Mouse (Mus musculus): ENCODE measurements around the gene Map3k10. TPM values are rescaled to one million over a fixed set of nuclear protein-coding genes. Genes with fewer than 3 reads are reported as not detected.

The Map3k10 gene
- total and polyA plus RNA-seq, 2 experiments from 2014 or later: 22.9 to 141 TPM

DNA sequence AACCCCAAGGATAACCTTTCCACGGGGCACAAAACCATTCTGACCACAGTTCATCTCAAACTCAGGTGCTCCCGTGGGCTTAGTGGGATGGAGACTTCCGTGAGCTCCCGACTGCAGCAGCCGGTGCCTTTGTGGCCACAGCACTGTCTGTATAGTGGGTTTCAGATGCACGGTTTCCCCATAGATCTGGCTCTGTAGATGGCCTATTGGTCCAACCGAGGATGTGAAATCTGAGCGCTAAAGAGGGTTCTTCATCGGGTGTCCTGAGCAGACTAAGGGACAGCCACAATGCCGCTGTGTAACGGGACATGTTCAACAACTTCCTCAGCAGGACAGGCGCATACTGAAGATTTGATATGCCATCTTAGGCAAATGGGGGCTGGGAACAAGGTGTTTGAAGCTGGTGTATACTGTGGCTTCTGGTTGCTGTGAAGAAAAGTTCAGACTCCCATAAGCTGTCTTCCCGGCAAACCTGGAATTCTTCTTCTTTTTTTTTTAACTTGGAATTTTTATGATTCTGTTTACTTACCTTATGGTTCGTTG lies 13.9 kb upstream of the Map3k10 start:
- Histone ChIP-seq H3K27ac (peak overlapping the region; percentile 78), H3K4me3 (ENCODE audit: low read length) (peak overlapping the region; percentile 38), H3K36me3 (ENCODE audit: insufficient read depth, low read length) (no peaks in the 10 kb centered on the region), H3K4me2 (ENCODE audit: low read depth, low read length) (peak overlapping the region; percentile 70), H3K4me1 (ENCODE audit: insufficient read depth, low read length) (0 out of 2 replicates have a peak, but pooled peaks cover 3% of the 10 kb centered on the region), H3K9ac (replicated peaks; ENCODE audit: low read length) (peak overlapping the region; percentile 47), H3K9me3 (ENCODE audit: low read length) (no peaks in the 10 kb centered on the region), H3K27me3 (ENCODE audit: insufficient read depth, low read length) (no peaks in the 10 kb centered on the region)
- ATAC-seq: no peak
- no peak for TF ChIP-seq CTCF (IDR thresholded peaks at IDR 0.05; ENCODE audit: low read depth)
- DNase-seq (ENCODE audit: low spot score): no peak
- WGBS: 31% methylated on average over 14 of the region's 14 CpGs

DNA sequence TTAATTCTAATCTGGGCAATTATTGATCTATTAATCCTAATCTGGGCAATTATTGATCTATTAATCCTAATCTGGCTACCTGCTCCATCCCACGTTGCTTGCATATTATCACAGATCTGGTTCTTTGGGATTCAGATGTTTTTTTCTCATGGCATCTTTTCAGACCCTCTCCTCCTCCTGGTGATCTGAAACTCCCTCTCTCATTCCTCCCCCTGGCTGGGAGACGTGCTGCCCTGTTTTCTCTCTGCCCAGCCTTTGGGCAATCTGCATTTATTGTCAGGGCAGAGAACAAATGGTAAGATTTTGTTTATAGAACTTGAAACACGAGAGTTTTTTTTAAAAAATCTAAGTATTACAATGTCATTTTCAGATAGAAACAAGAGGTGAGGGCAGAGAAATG lies 13.4 kb upstream of the Map3k10 start:
- no peaks in the 10 kb centered on the region for H3K27me3 ChIP-seq (ENCODE audit: insufficient read depth, low read length)
- 0 out of 2 replicates have a peak, but pooled peaks cover 3% of the 10 kb centered on the region for H3K4me1 ChIP-seq (ENCODE audit: insufficient read depth, low read length)
- 69% methylated on average over 3 of the region's 3 CpGs for WGBS
- H3K4me3 ChIP-seq (ENCODE audit: low read length): no peak overlapping the region
- TF ChIP-seq CTCF (IDR thresholded peaks at IDR 0.05; ENCODE audit: low read depth): no peak
- H3K36me3 ChIP-seq (ENCODE audit: insufficient read depth, low read length): no peaks in the 10 kb centered on the region
- DNase-seq (ENCODE audit: low spot score) (no peak), ATAC-seq (no peak)
- H3K4me2 ChIP-seq (ENCODE audit: low read depth, low read length): 0 out of 2 replicates have a peak overlapping the region, but pooled peaks have one; percentile 70
- H3K27ac ChIP-seq: no peak overlapping the region
- no peaks in the 10 kb centered on the region for H3K9me3 ChIP-seq (ENCODE audit: low read length)
- no peak overlapping the region for H3K9ac ChIP-seq (replicated peaks; ENCODE audit: low read length)

DNA sequence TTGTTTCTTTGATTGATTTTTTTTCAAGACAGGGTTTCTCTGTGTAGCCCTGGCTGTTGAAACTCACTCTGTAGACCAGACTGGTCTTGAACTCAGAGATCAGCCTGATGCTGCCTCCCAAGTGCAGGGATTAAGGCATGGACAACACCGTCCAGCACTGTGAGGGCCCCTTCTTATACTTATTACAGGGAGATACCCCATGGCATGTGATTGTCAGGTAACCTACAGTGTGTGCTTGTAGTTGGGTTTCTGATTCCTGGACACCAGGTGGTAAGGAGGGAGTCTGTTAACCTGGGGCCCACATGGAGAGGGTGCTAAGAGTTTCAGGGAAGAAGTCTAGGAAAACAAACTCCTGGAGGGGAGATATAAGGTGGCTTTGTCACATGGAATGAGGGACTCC lies 12.6 kb upstream of the Map3k10 start:
- WGBS: 74% methylated on average over 1 of the region's 1 CpGs
- Histone ChIP-seq H3K4me1 (ENCODE audit: insufficient read depth, low read length) (0 out of 2 replicates have a peak, but pooled peaks cover 3% of the 10 kb centered on the region), H3K4me3 (ENCODE audit: low read length) (no peak overlapping the region), H3K27ac (no peak overlapping the region), H3K4me2 (ENCODE audit: low read depth, low read length) (no peak overlapping the region), H3K27me3 (ENCODE audit: insufficient read depth, low read length) (no peaks in the 10 kb centered on the region), H3K36me3 (ENCODE audit: insufficient read depth, low read length) (no peaks in the 10 kb centered on the region), H3K9ac (replicated peaks; ENCODE audit: low read length) (no peak overlapping the region), H3K9me3 (ENCODE audit: low read length) (no peaks in the 10 kb centered on the region)
- no peak for DNase-seq (ENCODE audit: low spot score)
- no peak for ATAC-seq
- no peak for TF ChIP-seq CTCF (IDR thresholded peaks at IDR 0.05; ENCODE audit: low read depth)

DNA sequence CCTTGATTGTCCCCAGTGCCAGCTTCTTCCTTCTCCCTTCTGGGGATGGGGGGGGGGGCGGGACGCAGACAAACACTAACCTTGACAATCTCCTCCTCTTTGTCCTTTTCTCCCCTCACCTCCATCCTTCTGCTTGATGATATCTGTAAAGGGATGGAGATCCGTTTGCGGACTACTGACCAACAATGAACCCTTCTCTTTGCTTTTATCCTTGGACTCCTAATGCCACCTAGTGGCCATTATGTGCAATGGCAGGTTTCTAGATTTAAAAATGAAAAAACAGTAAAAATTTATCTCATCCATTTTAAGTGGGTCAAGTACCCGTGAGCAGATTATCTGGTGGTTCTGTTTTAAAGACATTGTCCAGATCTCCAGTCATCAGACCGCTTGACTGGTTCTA lies 11.3 kb upstream of the Map3k10 start:
- Histone ChIP-seq H3K4me1 (ENCODE audit: insufficient read depth, low read length) (0 out of 2 replicates have a peak, but pooled peaks cover 3% of the 10 kb centered on the region), H3K27me3 (ENCODE audit: insufficient read depth, low read length) (no peaks in the 10 kb centered on the region), H3K4me2 (ENCODE audit: low read depth, low read length) (peak overlapping the region; percentile 43), H3K9ac (replicated peaks; ENCODE audit: low read length) (no peak overlapping the region), H3K4me3 (ENCODE audit: low read length) (peak overlapping the region; percentile 15; the same call in 1 of the 2 replicates), H3K9me3 (ENCODE audit: low read length) (no peaks in the 10 kb centered on the region), H3K36me3 (ENCODE audit: insufficient read depth, low read length) (no peaks in the 10 kb centered on the region), H3K27ac (peak overlapping the region; percentile 45; the same call in 1 of the 2 replicates)
- peak; percentile 72 for DNase-seq (ENCODE audit: low spot score)
- WGBS: 3% methylated on average over 6 of the region's 6 CpGs
- no peak for ATAC-seq
- TF ChIP-seq CTCF (IDR thresholded peaks at IDR 0.05; ENCODE audit: low read depth): peak; percentile 86

DNA sequence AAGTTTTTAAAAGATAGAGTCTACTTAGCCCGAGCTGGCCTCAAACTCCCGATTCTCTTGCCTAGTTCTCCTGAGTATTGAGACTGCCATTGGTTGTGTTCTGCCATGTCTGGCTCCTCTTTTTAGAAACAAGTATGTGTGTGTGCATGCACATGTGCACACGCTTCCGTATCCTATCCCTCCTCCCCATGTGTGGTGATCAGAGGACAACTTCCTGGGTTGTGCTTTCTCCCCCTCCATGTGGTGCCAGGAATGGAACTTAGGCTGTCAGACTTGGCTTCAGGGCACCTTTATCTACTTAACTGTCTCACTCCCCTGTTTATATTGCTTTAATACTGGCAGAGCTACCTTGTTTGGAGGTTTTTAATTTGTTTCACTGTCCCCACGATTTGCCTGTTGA lies 10.8 kb upstream of the Map3k10 start:
- no peak for TF ChIP-seq CTCF (IDR thresholded peaks at IDR 0.05; ENCODE audit: low read depth)
- no peaks in the 10 kb centered on the region for H3K27me3 ChIP-seq (ENCODE audit: insufficient read depth, low read length)
- H3K9ac ChIP-seq (replicated peaks; ENCODE audit: low read length): no peak overlapping the region
- H3K9me3 ChIP-seq (ENCODE audit: low read length): no peaks in the 10 kb centered on the region
- 0 out of 2 replicates have a peak overlapping the region, but pooled peaks have one; percentile 15 for H3K4me3 ChIP-seq (ENCODE audit: low read length)
- no peak for DNase-seq (ENCODE audit: low spot score)
- no peaks in the 10 kb centered on the region for H3K36me3 ChIP-seq (ENCODE audit: insufficient read depth, low read length)
- no peak for ATAC-seq
- 36% methylated on average over 5 of the region's 5 CpGs for WGBS
- H3K4me1 ChIP-seq (ENCODE audit: insufficient read depth, low read length): 0 out of 2 replicates have a peak, but pooled peaks cover 3% of the 10 kb centered on the region
- peak overlapping the region; percentile 45; the same call in 1 of the 2 replicates for H3K27ac ChIP-seq
- H3K4me2 ChIP-seq (ENCODE audit: low read depth, low read length): peak overlapping the region; percentile 43

DNA sequence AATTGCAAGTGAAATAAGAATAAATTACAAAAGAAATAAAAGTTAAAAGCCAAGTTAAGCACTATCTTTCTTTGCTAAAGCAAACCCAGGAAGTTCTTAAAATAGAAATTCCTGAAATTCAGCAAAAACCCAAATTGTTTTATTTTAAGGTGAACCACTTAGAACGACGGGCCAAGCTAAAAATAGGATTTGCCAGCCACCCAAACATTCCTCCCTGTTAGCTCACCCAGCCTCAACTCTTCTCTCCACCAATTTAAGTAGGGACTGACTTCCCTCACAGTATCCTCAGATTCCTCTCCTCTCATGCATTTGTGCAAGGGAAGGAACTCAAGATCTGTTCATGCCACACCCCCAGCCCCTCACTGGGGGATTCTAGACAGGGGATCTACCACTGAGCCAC lies 8.8 kb upstream of the Map3k10 start:
- DNase-seq (ENCODE audit: low spot score) (no peak), ATAC-seq (no peak)
- H3K27me3 ChIP-seq (ENCODE audit: insufficient read depth, low read length): no peaks in the 10 kb centered on the region
- H3K36me3 ChIP-seq (ENCODE audit: insufficient read depth, low read length): no peaks in the 10 kb centered on the region
- 71% methylated on average over 2 of the region's 2 CpGs for WGBS
- H3K4me1 ChIP-seq (ENCODE audit: insufficient read depth, low read length): 0 out of 2 replicates have a peak, but pooled peaks cover under 1% of the 10 kb centered on the region
- no peak overlapping the region for H3K9ac ChIP-seq (replicated peaks; ENCODE audit: low read length)
- no peak overlapping the region for H3K4me3 ChIP-seq (ENCODE audit: low read length)
- H3K9me3 ChIP-seq (ENCODE audit: low read length): no peaks in the 10 kb centered on the region
- H3K4me2 ChIP-seq (ENCODE audit: low read depth, low read length): no peak overlapping the region
- TF ChIP-seq CTCF (IDR thresholded peaks at IDR 0.05; ENCODE audit: low read depth): no peak
- H3K27ac ChIP-seq: no peak overlapping the region

DNA sequence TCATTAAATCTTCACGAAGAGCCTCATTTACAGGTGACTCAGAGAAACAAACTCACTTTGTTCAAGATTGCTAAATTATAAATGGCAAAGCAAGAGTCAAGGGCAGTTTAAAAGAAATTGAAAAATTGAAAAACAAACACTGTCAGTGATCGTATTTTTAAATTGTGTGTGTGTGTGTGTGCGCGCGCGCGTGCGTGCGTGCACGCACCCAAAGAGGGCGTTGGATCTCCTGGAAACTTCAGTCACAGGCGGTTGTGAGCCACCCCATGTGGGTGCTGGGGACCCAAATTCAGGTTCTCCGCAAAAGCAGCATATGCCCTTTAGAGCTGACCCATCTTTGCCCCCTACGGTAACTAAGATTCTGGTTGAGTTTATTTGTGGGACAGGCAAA lies 819 bp upstream of the Map3k10 start:
- Histone ChIP-seq H3K4me3 (ENCODE audit: low read length) (peak overlapping the region; percentile 92), H3K4me2 (ENCODE audit: low read depth, low read length) (peak overlapping the region; percentile 97), H3K27me3 (ENCODE audit: insufficient read depth, low read length) (no peaks in the 10 kb centered on the region), H3K9me3 (ENCODE audit: low read length) (no peaks in the 10 kb centered on the region), H3K27ac (peak overlapping the region; percentile 91; the same call in 1 of the 2 replicates), H3K36me3 (ENCODE audit: insufficient read depth, low read length) (no peaks in the 10 kb centered on the region), H3K9ac (replicated peaks; ENCODE audit: low read length) (no peak overlapping the region; the same call in 1 of the 2 replicates), H3K4me1 (ENCODE audit: insufficient read depth, low read length) (peaks cover 25% of the 10 kb centered on the region)
- WGBS: 22% methylated on average over 14 of the region's 14 CpGs
- DNase-seq (ENCODE audit: low spot score): no peak
- ATAC-seq: no peak
- TF ChIP-seq CTCF (IDR thresholded peaks at IDR 0.05; ENCODE audit: low read depth): no peak
